Mouse (Mus musculus): ENCODE data around the gene Pip4k2c.
A peak's percentile ranks its signal among the peaks of the same experiment; 100 is the strongest.

Gene Pip4k2c

DNA sequence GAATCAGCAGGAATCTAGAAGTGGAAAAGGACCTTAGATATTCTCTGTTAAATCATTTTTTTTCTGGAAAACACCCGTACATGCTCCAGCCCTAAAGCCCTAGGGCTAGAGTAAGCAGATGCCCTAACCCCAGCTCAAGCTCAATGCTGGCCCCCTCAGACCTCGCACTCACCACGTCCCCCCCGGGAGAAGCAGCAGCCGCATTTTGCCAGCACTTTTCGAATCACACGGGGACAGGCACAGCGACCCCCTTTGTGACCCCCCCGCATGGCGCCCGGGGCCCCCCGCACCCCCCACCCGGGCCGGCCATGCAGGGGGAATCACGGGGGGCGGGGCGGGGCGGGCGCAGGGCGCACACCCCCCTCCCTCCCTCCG lies 23.3 kb downstream of the Pip4k2c start:
- no peak for DNase-seq

DNA sequence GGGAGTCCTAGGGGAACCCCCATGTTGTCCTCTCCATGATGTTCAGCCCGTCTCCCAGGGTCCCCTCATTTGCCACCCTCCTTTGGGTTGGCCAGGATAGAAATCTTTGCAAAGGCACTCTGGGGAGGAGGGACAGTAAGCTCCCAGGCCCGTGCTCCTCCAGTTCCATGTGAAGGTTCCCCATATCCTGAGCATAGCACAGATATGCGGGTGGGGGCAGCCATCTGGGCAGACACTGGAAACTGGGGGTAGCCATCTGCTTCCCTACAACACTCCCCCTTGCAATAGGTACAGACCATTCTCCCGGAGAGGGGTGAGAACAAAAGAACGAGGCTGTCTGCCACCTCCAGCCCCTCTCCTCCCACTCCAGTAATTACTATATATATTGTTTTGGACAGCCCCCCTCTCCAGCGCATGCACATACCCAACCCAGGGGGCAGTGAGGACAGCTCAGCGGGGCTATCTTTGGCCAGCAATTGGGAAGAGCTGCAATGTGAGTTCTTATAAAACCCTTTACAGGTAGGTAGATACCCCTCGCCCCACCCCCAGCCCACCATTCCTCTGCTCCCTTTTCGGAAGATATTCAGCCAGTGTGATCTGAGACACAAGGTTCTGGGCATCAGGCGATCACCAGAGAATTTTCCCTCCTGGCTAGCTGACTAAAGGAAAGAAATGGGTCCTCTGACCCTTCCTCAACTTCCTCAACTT lies 23.9 kb downstream of the Pip4k2c start:
- DNase-seq = no peak

DNA sequence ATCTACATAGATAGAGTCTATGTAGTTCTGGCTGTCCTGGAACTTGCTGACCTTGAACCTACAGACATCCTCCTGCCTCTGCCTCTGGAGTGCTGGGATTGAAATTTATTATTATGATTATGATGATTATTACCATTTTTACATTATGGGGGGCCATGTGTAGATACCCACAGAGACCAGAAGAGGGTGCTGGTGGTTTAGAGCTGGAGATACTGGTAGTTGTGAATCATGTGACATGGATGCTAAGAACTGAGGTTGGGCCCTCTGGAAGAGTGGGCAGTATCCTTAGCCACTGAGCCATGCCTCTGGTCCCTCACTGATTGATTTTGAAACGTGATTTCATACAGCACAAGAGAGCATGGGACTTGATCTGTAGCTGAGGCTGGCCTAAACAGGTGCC lies 24.9 kb downstream of the Pip4k2c start:
- DNase-seq = no peak

DNA sequence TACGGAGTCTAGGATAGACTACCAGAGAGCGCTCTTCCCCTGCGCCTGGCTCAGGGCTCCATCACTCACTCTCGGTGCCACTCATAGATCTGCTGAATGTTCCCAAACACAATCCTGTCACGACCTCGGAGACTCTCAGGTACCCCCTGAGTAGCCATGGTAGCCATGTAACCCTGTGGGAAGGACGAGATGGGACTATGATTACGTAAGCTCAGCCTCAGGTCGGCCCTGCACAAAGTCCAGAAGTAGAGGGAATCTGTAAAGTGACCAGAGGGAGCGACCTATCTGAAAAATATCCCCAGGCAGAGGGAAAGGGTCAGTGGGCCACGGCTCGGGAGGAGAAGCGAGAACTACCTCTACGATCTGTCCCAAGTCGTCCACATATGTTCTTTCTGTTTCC lies 25.9 kb downstream of the Pip4k2c start:
- no peak for DNase-seq

DNA sequence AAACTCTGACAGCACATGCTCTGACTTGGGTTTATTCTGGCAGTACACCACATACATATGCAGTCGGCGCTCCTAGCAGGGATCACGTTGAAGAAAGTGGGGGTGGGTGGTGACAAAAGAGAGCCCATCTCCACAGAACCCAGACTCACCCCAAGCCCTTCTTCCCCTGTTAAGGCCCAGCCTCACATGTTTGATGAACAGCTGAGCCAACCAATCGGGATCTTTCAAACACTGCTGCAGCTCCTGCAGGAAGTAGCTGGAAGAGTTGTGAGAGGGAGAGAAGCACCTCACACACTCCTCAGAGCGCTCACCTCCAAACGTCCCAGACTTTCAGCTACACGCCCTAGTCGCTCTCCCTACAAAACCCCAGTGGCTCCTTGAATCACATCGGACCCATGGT lies 26.3 kb downstream of the Pip4k2c start:
- DNase-seq = no peak

DNA sequence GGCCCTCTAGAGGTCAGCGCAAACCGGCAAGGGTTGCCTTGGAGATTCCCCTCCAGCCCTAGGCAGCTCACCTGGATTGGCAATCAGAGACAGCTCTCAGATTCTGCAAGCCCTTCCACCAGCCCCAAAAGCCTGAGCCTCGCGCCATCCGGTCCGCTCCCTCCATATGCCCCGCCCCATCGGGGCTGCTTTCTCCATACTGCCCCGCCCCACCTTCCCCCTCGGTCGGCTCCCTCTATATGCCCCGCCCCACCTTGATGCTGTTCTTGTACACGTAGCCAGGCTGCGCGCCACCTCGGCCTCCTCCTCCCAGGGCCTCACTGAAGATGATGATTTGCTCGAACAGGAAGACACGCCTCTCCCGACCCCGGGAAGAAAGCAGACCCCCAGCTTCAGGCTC lies 27.6 kb downstream of the Pip4k2c start:
- no peak for DNase-seq

DNA sequence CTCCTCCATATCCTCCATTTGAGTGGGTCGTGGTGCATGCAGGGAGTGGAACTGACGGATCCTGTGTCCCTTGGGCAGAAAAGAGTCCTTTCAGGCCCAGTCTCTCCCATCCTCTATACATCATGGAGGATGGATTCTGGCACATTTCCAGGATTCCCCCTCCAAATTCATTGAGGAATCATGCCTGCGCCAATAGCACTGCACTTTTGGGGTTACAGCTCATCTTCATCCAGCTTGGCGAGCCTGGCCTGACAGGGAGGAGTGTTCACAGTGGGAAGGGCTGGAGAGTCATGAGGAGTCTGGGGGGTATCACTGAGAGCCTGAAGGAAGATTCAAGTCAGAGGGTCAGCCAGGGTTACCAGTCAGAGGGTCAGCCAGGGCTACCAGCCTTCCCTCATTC lies 28.8 kb downstream of the Pip4k2c start:
- no peak for DNase-seq

DNA sequence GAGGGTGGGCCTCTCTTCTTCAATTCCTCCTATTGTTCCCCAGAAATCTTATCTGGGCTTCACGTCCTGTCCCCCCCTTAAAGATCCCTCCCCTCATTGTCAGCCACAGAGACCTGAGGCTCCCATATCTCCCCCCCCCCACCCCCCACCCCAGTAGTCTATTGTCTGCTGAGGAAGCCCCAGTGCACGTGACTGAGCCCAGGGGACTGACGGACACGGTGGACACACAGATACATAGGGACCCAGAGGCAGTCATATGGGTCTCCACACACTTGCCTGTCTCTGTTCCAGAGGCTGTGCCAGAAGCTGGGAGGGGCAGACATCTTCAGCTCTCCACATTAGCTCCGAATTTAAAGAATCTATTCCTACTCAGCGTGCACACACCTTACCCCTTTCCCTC lies 29.8 kb downstream of the Pip4k2c start:
- DNase-seq = no peak

DNA sequence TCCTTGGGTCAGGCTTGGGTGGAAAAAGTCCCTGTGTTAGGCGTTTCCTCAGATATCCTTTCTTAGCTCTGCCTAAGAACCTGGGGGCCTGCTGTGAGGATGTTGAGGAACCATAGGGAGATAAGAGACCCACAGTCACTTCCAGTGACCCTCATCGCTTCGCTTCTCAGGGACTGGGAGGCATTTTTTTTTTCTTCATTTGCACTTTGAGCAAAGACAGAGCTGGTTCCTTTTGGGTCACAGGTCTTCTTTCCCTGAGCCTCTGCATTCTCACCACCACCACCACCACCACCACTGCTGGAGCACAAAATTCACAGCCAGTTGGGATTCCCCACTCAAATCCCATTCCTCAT lies 30.7 kb downstream of the Pip4k2c start:
- no peak for DNase-seq

DNA sequence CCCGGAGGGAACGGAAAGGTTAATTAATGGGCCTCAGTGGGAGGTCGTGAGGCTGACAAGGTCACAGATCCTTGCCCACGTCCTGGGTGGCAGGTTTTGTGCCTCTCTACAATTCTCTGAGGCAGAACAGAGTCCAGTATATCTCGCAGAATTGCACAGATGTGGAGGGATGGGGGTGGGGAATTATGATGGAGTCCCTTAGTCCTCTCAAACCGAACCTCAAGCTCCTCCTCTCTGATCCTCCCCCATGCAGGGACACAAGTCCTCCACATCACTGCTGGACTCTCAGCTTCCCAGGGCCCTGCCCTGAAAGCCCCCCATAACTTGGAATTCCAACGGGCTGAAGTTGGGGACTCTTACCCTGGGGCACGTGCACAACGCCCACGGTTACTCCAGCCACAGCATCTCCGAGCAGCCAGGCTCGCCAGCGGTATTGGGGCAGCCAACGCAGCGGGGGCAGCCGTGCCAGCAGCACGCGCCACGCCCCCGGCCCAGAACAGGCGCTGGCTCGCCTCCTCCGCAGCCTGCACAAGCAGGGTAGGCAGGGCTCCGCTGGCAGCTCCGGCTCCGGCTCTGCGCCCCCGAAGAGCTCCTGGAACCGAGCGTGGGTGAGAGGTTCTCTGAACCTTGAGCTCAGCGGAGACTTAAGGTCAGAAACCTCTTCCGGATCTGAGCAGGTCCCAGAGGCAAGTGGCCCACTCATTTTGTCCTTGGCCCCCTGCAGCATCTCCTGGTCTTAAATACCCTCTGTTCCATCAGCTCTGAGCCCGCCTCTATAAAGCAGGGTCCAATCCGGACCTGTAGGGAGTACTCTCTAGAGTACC lies 31.3 kb downstream of the Pip4k2c start, which contains the start of gene Slc26a10:
Gene Slc26a10, minus strand, starts transcription at position 775 of the 824 bp plus-strand sequence.
- DNase-seq = no peak

DNA sequence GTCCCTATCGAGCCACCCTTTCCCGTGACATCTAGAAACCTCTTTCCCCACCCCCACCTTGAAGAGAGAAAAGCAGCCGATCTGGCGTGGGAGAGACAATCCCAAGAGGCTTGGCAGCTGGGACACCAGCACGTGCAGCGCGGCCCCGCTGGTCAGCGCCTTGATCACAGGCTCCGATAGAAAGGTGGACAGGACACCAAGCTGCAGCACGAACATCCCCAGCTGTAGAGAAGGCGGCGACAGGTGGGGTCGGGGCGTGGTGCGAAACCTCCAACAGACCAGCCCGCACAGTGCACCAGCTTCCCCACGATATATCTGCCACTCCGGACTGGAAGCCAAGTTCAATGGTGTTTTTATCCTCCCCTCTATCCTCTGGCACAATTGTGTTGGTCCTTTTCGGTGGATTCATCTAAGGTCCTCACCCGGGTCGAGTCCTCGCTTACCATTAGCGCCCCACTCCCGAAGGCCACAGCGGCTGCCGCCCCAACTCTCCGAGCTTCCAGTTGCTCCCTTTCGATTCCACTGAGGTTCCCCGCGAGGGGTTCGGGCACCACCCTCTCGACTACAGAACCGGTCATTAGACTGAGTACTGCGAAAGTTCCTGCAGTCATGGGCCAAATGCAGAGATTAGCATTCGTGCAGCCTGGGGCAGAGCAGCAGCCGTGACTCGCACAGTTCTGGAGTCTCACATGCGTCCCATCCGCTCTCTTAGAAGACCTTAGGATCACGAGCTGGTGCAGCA lies 32.9 kb downstream of the Pip4k2c start:
- DNase-seq = no peak

DNA sequence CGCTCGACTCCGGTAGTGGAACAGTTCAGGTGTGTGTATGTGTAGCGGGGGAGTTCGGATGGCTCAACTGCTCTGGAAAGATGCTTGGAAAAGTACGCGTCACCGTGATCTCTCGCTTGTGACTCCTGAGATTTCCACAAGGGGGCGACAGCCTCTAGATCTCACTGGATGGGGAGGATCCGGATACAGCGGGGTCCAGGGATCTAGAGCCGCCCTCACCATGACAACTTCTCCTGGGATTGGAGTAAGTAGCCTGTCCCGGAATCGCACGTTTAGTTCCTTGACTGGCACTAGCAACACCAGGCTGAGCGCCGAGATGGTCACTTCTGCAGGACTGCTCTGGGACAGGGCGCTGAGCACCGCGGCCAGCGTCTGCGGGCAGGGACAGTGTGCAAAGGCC lies 33.7 kb downstream of the Pip4k2c start:
- DNase-seq = peak; percentile 79

DNA sequence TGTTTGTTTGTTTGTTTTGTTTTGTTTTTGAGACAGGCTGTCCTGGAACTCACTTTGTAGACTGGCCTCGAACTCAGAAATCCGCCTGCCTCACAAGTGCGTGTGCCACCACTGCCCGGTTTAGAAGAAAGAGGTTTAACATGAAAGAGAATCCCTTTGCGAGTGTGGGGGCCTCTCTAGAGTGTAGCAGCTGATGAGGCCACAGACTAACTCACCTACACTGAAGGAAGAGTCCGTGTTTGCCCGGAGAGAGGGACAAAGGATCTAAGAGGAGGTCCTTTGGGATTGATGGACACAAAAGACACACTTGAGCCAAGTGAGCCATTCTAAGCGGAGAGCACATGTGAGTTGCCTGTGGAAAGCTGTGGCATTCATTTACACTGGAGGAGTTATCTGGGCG lies 34.1 kb downstream of the Pip4k2c start:
- DNase-seq = no peak

DNA sequence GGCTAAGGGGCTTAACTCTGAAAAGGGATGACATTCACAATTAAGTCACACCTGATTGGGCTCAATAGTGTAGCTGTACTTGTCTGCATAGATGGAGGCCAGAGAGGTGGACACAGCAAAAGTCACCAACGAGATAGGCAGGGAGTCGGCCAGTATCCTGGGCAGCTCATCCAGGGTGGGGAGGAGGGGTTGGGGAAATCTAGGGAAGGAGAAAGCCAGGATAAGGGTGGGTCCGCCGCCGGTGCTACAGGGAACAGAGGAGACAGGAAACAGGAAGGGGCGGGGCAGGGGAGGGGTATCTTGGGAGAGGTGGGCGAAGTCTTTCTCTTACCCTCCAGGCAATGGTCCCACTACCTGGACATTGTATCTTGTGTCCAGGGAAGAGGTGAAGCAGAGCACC lies 34.6 kb downstream of the Pip4k2c start:
- DNase-seq = no peak

DNA sequence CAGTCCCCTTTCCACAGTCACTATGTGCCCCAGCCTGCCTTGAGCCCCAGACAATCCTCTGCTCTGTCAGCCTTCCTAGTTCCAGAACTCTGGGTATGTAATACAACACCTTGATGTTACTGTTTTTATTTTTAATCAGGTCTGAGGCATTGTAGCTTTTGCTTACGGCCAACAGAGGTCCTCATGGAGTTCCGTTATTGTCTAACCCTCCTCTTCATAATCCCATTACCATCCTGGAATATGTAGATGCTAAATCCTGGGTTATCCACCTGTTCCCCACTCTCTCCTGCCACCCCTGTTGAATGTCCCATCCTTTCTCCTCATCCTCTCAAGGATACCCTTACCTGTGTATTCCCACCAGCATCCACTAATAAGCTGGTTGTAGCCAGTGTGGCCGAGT lies 35.2 kb downstream of the Pip4k2c start:
- no peak for DNase-seq

DNA sequence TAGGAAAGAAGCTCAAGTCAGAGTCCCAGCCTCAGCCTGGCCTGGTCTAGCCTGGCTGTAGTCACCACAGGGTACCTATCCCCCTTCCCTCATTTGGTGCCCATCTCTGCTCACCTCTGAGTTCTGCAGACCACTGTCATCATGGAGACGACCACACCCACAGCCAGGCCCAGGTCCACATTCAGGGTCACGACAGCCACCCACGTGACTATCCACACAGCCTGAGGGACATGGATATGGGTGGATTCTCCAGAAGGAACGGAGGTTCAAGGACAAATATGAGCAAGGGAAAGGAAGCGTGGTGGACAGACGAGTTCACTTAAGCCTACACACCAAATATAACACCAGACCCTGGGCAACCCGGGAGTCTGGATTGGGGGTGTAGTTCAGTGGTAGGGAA lies 37.2 kb downstream of the Pip4k2c start:
- no peak for DNase-seq

DNA sequence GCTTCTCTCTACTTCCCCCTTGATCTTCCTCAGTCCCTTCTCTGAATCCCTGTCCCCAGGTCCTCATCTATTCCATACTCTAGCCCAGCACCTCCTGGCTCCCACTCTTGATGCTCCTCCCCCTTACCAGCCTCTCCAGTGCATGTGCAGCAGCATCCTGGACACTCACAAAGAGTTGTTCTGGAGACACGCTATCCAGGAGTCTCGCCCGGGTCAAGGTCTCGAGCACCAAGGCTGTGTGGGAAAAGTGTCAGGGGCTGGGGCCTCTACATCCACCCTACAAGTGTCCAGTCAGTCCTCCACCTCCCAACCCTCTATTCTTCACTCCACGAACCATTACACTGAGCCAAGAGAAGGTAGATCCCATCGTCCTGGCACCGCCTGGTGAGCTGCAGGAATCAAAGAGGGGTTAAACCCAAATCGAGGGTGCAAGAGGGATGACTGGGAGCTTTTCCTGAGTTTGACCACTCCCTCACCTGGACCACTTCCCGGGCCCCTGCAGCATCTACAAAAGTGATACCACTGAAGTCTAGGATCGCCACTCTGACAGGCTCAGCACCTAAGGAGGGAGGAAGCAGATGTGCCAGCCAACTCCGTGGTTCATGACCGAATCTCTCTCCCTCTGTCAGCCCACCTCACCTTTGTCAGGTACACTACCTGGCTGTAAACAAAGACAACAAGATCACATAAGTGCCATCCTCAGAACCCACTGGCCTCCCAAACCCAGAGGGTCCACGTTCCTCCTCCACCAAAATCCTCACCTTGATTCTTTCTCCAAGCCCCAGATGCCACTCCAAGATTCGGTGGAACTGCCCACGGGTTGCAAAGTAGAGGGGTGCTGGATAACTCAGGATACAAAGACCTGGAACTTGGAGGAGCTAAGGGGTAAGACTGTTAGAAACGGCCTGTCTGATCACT lies 38.0 kb downstream of the Pip4k2c start:
- no peak for DNase-seq

DNA sequence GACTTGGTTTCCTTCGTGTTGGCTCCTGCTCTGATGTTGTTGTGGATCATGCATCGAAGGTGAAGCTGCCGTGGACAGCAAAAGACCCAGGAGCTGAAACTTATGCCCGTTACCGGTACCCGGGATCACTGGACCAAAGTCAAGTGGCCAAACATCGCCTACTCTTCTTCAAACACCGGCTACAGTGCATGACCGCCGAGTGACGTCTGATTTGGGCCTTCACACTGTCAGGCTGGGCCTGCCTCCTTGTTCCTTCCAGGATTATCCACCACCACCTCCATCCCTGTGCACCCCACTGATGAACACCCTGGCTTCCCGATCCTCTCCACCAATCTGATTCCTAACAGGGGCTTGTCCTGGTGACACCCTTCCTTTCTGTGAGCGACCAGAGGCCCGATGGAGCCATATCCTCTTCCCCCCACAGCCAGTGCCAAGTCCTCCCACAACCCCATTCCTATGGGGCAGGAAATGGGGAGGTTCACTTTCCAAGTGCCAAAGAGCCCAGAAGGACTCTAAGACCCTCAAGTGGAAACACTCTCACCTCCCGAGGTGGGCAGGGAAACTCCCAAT lies 39.7 kb downstream of the Pip4k2c start:
- DNase-seq = no peak

DNA sequence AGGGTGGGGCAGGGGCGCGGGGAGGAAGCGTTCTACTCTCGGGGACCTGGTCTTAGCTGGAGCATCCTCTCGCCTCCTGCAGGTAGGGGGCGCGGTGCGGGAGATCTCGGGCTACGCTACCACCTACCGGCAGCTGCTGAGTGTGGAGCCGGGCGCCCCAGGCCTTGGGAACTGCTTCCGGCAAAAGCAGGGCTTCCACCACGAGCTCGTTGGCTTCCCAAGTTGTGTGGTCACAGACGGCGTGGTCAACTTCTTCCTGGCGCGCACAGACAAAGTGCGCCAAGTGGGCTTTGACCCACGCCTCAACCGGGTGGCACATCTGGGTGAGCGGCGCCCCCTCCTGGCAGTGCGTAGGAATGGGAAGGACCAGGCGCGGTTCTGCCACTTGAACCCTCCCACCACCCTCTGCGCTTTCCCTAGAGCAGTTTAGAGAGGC lies 40.5 kb downstream of the Pip4k2c start:
- DNase-seq = peak; percentile 87

DNA sequence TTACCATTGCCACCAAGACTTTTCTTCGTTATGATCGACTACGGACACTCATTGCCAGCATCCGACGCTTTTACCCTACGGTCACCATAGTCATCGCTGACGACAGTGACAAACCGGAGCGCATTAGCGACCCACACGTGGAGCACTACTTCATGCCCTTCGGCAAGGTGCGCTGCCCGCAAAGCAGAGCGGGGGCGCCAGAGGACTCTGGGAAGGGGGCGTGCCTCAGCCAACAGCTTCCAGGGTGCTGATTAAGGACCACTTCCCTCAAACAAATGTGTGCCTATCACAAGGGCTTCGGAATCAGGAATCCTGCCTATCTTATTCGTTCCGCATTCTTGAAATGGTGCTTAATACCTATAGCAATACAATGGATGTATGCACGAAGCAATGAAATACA lies 41.4 kb downstream of the Pip4k2c start:
- DNase-seq = no peak

DNA sequence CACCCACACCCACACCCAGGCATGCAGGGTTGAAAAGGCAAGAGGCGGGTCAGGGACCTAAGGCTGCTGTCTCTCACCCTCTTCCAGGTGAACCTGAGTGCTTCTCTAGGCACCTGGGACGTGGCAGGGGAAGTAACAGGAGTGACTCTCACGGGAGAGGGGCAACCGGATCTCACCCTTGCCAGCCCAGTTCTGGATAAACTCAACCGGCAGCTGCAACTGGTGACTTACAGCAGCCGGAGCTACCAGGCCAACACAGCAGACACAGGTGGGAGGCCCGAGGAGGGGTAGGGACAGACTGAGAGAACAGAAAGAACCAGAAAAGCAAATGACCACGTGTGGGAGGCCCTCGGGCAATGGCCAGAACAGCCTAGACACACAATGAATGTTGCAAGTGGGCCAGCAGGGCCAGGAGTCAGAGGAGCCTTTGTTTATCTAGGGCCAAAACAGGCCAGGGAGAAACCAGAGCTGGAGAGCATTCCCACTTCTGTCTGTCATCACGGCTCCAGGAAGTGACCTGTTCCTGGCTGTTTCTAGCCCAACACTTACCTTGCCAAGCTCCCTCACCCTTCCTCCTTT lies 43.7 kb downstream of the Pip4k2c start:
- no peak for DNase-seq
